Mouse (Mus musculus): Measurements from ENCODE around the gene Loxl3.

Loxl3 gene

DNA sequence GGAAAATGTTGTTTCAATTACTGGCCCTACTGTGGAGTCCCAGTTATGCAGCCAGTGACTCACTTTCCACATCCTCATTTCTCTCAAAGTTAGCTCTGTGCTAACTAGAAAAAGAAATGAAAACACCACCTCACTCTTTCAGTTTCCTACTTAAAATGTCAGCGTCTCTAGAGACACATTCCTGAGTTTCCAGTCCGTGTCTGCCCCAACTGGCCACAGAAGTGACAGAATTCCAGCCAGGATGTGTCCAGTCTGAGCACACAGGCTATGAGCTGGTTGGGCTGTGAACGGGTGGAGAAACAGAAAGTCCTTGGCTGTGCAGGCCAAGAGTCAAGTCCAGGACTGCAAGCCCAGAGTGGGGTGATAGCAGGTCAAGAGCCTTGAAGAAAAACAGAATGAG, 16.8 kb upstream of the Loxl3 start:
- DNase-seq (ENCODE audit: low spot score in 2 of 2): peak in 1 of 2 experiments; percentile 43

GRCm38 (mm10) chr6:83019044-83019443, 14.9 kb upstream of the Loxl3 start:
- no peak for DNase-seq (ENCODE audit: low spot score in 2 of 2)

DNA sequence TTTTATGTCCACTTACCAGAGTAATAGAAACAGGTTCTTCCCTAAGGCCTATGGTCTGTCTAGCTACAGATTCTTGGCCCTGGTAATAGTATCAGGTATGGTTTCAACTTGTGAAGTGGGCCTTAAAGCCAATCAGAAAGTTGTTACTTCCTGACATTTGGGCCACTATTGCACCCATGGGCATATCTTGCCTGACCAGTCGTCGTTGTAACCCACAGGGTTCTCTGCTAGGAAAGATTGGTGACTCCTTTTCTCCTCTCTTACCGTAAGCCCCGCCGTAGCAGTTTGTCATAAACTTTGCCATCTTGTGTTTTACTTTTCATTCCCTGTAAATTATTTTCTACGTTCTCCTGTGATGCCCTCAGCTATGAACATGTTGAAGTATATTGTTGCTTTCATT, 13.9 kb upstream of the Loxl3 start:
- DNase-seq (ENCODE audit: low spot score in 2 of 2): no peak

DNA sequence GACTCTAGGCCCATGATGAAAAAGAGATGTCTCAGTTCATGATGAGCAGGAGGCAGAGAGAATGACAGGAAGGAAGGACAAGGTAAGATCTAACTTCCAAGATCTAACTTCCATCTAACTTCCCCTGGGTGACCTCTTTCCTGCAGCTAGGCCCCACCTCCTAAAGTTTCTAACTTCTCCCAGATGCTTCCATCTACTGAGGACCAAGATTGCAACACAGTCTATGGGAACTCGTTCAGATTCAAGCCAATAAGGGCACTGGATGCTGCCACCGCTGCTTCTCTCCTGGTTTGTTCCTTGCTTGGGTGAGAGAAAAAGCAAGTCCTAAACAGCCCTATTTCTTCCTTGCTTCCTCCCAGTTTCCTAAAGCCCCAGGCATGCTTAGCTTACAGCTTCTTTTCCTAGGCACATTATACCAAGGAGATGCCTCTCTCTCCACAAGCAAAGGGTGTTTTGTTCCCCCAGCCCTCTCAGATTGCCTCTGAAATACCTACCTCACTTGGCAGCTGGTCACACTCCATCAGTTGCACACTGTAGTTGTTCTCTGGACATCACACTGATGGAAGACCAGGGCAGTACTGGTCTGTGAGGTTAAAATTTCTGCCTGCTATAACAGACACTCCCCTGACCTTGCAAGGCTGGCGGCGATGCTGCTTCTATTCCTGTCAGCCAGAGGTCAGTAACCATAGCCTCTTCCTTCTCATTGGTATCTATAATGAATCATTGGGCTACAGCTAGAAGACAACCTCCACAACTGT, 13.0 kb upstream of the Loxl3 start:
- DNase-seq (ENCODE audit: low spot score in 2 of 2): no peak

DNA sequence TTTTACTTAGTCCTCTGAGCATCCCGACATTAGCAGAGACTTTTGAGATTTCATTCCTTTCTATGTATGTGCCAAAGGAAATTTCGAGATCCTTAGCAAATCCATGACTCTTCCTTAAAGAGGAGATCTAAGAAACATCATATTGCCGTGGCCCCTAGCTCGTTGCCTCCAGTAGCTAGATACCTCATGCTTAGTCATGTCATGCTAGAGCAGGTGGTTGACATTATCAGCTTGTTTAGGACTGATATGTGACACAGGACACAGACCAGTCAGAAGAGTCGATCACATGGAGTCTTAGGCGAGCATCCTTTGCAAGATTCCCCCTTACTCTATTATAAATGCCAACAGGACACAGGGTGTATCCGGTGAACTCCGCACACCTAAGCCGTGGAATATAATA, 11.0 kb upstream of the Loxl3 start:
- no peak for DNase-seq (ENCODE audit: low spot score in 2 of 2)

DNA sequence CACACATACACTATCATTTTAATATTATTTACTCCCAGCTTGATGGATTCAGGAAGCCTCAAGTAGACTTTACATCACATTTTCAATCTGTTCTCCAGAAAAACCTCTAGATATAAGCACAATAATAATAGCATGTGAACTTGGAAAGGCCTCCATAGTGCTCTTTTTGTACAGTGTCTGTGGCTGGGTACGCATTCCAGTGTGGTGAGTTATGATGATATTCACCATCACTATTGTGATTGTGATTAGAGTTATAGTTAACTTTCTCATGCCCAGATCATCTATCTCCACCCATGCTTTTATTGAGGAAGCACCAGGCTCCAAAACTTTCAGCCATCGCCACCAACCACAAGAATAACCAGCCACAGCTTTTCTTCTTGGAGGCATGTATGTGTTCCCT, 10.2 kb upstream of the Loxl3 start:
- DNase-seq (ENCODE audit: low spot score in 2 of 2): no peak

GRCm38 (mm10) chr6:83024421-83024820, 9.6 kb upstream of the Loxl3 start:
- no peak for DNase-seq (ENCODE audit: low spot score in 2 of 2)

- no peak for DNase-seq (ENCODE audit: low spot score in 2 of 2)
These were observed 8.8 kb upstream of the Loxl3 start for GRCm38 (mm10) chr6:83025221-83025620.

GRCm38 (mm10) chr6:83027293-83027692, 6.7 kb upstream of the Loxl3 start:
- no peak for DNase-seq (ENCODE audit: low spot score in 2 of 2)

- DNase-seq (ENCODE audit: low spot score in 2 of 2): no peak
These were observed 6.3 kb upstream of the Loxl3 start for GRCm38 (mm10) chr6:83027706-83028105.

DNA sequence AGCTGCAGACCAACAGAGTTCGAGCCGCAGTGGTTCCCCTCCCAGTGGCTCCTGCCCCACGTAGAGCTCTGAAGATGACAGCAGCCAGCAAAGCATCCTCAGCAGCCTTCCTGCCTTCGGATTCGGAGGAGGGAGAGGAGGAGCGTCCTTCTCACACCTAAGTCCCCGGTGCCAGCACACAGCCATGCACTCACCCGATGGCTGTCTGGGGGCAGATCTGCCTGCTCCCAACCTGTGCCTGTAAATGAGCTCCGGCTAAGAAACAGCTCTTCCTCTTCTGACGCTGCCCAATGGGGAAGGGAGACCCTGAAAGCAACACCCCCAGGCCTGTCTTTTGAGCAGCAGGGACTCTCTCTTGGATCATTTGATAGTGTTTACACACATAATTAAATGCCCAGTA, 4.2 kb upstream of the Loxl3 start:
- DNase-seq (ENCODE audit: low spot score in 2 of 2): no peak

DNA sequence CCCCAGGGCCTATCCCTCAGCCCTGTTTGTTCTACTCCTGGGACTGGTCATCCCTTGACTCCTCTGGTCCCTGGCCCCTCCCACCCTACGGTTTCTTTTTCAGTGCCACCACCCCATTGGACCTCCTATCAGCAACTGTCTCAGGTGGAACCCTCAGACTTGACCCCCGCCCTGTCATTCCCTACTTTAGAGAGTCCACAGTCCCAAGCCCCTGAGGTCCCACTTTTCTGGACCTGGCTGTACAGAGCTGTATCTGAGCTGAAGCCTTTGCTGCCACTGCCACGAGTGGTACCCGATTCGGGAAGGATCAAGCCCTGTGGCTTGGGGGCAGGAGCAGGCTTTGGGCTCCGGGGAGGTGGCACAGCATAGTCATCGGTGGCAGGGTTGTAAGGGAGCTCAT, 2.9 kb upstream of the Loxl3 start:
- no peak for DNase-seq (ENCODE audit: low spot score in 2 of 2)

- no peak for DNase-seq (ENCODE audit: low spot score in 2 of 2)
These were observed 1.9 kb upstream of the Loxl3 start for GRCm38 (mm10) chr6:83031921-83032590.

- peak in 1 of 2 experiments; percentile 46 for DNase-seq (ENCODE audit: low spot score in 2 of 2)
These were observed 1.2 kb upstream of the Loxl3 start for GRCm38 (mm10) chr6:83032769-83033191.

DNA sequence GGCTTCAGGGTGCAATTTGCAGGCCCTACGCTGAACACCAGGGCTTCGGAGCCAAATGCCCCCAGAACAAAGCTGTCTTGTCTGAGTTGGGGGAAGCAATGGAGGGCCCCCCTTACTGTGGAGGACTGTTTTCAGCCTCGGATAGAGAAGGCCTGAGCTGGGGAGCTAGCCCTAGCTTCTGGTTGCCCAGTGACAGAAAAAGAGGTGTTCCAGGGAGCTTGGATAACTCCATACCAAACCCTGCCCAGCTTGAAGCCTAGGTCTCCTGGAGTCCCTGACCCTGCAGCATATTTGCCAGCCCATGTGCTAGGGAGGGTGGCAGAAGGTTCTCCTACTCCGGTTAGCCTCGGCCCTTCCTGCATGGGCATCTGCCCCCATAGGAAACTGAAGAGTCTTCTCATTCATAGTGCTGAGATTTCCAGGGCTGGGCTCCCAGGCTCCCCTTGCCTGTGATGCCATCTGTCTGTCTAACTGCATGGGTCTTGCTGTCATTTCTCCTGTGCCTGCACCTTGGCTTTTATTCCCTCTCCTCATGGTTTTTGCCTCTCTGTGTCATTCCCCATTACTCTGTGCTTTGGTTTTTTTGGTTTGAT, 586 bp downstream of the Loxl3 start:
- DNase-seq (ENCODE audit: low spot score in 2 of 2): no peak

GRCm38 (mm10) chr6:83037188-83037587, 3.2 kb downstream of the Loxl3 start:
- DNase-seq (ENCODE audit: low spot score in 2 of 2): no peak

DNA sequence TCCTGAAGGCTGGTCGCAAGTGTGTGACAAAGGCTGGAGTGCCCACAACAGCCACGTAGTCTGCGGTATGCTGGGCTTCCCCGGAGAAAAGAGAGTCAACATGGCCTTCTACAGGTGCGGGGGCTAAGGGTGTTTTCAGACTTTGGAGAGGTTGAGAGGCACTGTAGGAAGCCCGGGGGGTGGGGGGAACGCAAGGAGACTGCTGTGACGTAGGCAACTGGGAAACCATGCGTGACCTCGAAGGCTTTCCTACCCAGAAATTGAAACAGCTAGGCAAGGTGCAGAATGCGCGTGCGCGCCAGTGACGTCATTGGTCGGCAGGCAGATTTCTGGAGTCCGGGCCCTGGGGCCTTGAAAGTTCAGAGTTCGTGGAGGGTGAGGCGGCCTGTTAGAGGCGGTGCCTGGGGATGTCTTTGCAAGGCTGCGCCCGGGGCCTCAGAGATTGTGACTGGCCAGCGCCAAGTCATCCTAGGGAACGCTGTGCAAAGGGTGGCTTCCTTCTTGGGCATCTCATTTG, 4.6 kb downstream of the Loxl3 start:
- peak; percentile 80 to 92 for DNase-seq (ENCODE audit: low spot score in 2 of 2)

DNA sequence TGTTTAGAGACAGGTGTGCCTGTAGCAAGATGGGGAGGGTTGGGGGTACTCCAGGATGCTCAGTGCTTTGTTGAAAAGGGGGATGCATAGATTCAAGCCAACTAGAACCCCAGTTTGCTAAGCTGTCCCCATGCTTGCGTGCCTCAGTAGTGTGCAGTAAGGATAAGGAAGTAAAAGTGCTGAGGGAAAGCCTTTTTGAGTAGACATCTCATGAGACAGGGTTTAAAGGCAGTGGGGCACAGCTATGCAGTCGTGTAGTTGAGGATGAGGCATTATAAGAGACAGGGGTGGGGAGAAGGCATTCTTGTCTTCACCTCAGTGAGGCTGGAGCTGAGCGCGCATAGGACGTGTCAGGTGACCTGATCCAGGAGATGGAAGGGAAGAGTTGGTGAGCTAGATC, 6.6 kb downstream of the Loxl3 start:
- DNase-seq (ENCODE audit: low spot score in 2 of 2): no peak

DNA sequence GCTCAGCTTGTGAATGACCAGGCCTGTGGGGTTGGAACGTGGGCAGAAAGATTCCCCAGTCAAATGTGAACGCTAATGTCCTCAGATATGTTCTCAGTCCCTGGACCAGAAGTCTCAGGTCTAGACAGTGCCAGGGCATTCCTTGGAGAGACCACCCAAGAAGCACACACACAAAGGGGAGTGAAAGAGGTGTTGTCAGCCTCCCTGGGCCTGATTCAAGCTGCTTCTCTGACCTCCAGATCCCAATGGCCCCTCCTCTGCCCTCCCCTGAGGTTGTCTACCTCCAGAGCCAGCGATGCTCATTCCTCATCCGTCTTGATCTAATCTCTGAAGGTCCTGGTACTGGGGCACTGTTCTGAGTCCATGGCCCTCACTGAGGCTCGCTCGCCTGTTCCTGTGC, 9.6 kb downstream of the Loxl3 start:
- DNase-seq (ENCODE audit: low spot score in 2 of 2): no peak

DNA sequence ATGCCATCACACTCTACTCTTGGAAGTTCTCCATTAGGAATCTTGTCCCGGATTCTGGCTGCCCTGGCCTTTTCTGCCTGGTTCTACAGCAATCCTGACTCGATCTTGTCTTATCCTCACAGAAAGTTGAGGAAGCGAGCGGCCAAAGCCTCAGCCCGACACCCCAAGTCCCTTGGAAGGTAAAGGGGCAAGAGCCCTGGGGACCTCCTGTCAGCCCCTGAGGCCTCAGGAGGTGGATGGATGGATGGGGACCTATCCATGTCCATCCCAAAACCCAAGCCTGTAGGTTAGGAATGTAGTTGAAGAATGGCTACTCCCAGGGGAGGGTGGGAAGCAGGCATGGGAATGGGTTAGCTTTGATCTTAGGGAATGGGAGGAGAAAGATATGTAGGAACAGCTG, 10.0 kb downstream of the Loxl3 start:
- no peak for DNase-seq (ENCODE audit: low spot score in 2 of 2)

DNA sequence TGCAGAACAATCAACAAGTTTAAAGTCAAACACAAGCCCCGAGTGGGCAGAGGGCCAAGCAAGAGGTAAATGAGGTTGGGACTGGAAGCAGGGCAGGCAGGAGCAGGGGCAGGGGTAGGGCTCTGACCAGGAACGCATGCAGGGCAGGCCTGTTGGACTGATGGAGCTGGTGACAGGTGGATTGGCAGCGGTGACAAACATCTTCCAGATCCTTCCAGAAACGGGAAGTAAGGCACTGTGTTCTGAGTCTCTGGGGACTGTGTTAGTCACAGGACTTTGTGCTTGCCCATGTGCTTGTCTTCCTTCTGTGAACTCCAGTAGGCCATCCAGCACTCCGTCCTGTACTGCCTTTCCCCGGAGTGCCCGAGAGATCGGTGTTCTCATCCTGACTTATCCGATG, 10.8 kb downstream of the Loxl3 start:
- no peak for DNase-seq (ENCODE audit: low spot score in 2 of 2)

DNA sequence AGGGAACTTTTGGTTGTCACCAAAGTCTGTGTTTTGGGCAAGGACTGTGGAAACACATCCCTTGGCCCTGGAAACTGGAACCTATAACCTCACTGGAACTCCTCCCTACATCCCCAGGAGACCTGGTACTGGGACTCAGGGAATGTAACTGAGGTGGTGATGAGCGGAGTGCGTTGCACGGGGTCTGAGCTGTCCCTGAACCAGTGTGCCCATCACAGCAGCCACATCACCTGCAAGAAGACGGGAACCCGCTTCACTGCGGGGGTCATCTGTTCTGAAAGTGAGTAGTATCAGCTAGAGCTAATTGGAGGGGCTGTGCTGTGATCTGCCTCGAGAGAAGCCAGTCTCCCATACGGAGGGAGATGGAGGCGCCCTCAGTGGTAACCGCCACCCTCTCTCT, 15.4 kb downstream of the Loxl3 start:
- DNase-seq (ENCODE audit: low spot score in 2 of 2): no peak
